Mouse (Mus musculus) liver, adult (tissue): ENCODE measurements at regions not wholly inside any gene's neighbourhood (a gene's known extent, or its start where the extent isn't known, plus 50 kb on each side); places are given as distances from the start of the nearest gene placed in this dataset.

ENCODE experiments used
- GATA4 ChIP-seq: IDR thresholded peaks from 2 replicates; pipeline ENCODE4 v1.6.1; 2014; ENCODE audit warnings: mild to moderate bottlenecking, low read length; ENCODE audit not compliant: insufficient replicate concordance

DNA sequence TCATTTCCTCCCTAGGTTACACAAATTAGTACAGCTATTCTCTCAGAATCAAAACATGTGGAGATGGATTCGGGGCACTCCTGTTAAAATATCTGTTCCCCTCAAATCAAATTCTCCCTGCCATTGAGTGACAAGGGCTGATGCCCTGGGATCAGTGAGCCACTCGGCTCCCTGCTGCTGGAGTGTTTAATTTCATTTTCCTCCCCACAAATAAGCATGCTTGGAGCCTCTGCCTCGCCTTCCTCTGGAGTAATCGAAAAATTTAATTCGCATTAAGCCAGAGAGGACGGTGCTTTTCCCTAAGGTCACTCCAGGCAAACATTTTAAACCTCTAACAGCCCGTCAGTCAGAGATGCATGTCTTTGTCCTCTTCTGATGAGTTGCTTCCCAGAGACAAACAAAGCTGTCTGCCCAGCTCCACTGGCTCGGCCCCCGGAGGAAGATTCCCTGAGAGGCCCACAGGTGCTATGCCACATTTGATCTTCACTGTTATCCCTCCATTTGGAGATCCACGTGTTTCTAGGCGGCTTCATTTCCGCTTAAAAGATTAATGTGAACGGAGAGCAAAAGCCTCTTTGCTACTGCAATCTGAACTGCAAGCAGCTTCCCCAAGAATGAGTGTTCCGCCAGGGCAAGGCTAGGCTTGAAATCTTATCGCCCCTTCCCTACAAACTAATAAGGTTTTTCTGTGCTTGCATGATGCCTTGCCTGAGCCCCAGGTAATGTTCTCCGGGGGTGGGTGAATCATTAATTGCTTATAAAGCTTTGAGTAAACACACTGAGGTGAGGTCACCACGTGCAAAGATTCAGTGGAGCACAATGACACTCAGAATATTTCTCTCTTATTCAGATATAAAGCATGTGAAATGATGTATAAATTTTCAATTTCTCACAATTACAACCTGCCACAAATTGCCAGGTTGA, 95.8 kb upstream of the Slc24a5 start:
- no peak for TF ChIP-seq GATA4

GRCm38 (mm10) chr2:124975106-124975505, 92.8 kb upstream of the Slc24a5 start:
- TF ChIP-seq GATA4 = no peak

GRCm38 (mm10) chr2:124990976-124991375, 76.9 kb upstream of the Slc24a5 start:
- no peak for TF ChIP-seq GATA4

- no peak for TF ChIP-seq GATA4
Measured at GRCm38 (mm10) chr2:125015007-125015406, 52.9 kb upstream of the Slc24a5 start.

DNA sequence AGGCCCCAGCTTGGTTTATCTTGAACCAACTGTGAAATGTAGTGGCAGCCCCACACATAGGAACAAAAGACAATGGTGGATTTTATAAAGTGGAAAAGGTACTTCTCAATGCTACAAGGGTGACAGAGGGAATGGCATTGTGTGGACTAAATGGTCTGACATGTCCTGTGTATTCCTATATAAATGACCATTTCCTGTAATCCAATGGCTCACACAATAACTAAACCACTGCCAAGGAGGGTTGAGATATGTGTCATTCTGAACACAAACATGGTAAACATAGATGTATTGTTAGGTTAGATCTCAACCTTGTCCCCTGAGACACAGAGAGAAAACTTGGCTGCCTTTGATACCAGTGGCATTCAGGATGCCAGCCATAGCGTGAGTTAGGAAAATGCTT, 51.0 kb upstream of the Slc24a5 start:
- no peak for TF ChIP-seq GATA4
